Mouse (Mus musculus) heart, embryonic 10.5 days (tissue): ENCODE measurements around the gene Tmem123. TPM values are rescaled to one million over a fixed set of nuclear protein-coding genes. Genes with fewer than 3 reads are reported as not detected.
A peak's percentile ranks its signal among the peaks of the same experiment; 100 is the strongest.

Experiments used
- DNase-seq: peaks from one replicate; pipeline ENCODE4 v3.0.0-alpha.2; 2017; ENCODE audit warnings: low spot score
- H3K27ac ChIP-seq: fragments of 300-500 bp; sonication (generic); 2 replicates; pipeline ENCODE4 v1.5.1; 2016; ENCODE audit warnings: mild to moderate bottlenecking
- H3K27me3 ChIP-seq: fragments of 300-500 bp; sonication (generic); 2 replicates; pipeline ENCODE4 v1.6.1; 2016; ENCODE audit warnings: mild to moderate bottlenecking; ENCODE audit not compliant: poor library complexity, insufficient read depth, severe bottlenecking
- H3K36me3 ChIP-seq: fragments of 300-500 bp; sonication (generic); 2 replicates; pipeline ENCODE4 v1.6.1; 2016; ENCODE audit warnings: mild to moderate bottlenecking, moderate library complexity
- H3K4me1 ChIP-seq: fragments of 300-500 bp; sonication (generic); 2 replicates; pipeline ENCODE4 v1.6.1; 2016; ENCODE audit warnings: mild to moderate bottlenecking
- H3K4me3 ChIP-seq: fragments of 300-500 bp; sonication (generic); 2 replicates; pipeline ENCODE4 v1.5.1; 2016; ENCODE audit warnings: mild to moderate bottlenecking, moderate library complexity
- H3K9me3 ChIP-seq: fragments of 300-500 bp; sonication (generic); 2 replicates; pipeline ENCODE4 v1.6.1; 2016; ENCODE audit warnings: mild to moderate bottlenecking, moderate library complexity
- WGBS: fragments of 180-500 bp; shearing (Covaris S2); methylation state at CpG from one replicate; pipeline ENCODE4 v1.1.7; 2016; 5-methylcytosine and 5-hydroxymethylcytosine counted together
- polyA plus RNA-seq: library from polyadenylated mRNA; unstranded; fragments of >200 nt; fragmentation: Nextera tagmentation; extraction: Ambion mirVana; gene quantifications from 2 replicates; pipeline ENCODE4 v1.2.1, GENCODE M21; 2016

Gene Tmem123
- polyA plus RNA-seq, 1 experiment from 2014 or later, result 121 TPM

GRCm38 (mm10) chr9:7796129-7796864 is 32.5 kb downstream of the Tmem123 start:
- Histone ChIP-seq H3K9me3 (no peaks in the 10 kb centered on the region), H3K4me1 (no peaks in the 10 kb centered on the region), H3K27me3 (no peaks in the 10 kb centered on the region), H3K27ac (no peak overlapping the region), H3K4me3 (no peak overlapping the region), H3K36me3 (peaks cover 33% of the 10 kb centered on the region)
- DNase-seq, result peak; percentile 30
- WGBS, result 74% methylated on average over 6 of the region's 6 CpGs

GRCm38 (mm10) chr9:7797542-7797941 is 33.7 kb downstream of the Tmem123 start:
- DNase-seq, result peak; percentile 46
- 87% methylated on average over 2 of the region's 2 CpGs for WGBS
- no peaks in the 10 kb centered on the region for H3K9me3 ChIP-seq

GRCm38 (mm10) chr9:7798555-7798954 is 34.7 kb downstream of the Tmem123 start:
- Histone ChIP-seq H3K4me1 (no peaks in the 10 kb centered on the region), H3K27ac (no peak overlapping the region), H3K4me3 (no peak overlapping the region), H3K9me3 (no peaks in the 10 kb centered on the region), H3K36me3 (peaks cover 15% of the 10 kb centered on the region), H3K27me3 (no peaks in the 10 kb centered on the region)
- peak; percentile 66 for DNase-seq
- 89% methylated on average over 3 of the region's 3 CpGs for WGBS

More at GRCm38 (mm10) chr9:7797542-7797941, 33.7 kb downstream of the Tmem123 start:
- Histone ChIP-seq H3K4me3 (no peak overlapping the region), H3K27me3 (no peaks in the 10 kb centered on the region), H3K36me3 (peaks cover 20% of the 10 kb centered on the region), H3K4me1 (no peaks in the 10 kb centered on the region), H3K27ac (no peak overlapping the region)

- Histone ChIP-seq H3K27ac (no peak overlapping the region), H3K36me3 (no peaks in the 10 kb centered on the region), H3K4me3 (no peak overlapping the region), H3K9me3 (no peaks in the 10 kb centered on the region), H3K27me3 (no peaks in the 10 kb centered on the region), H3K4me1 (no peaks in the 10 kb centered on the region)
- peak; percentile 71 for DNase-seq
- WGBS, result 61% methylated on average over 5 of the region's 5 CpGs
These were observed 41.3 kb downstream of the Tmem123 start for GRCm38 (mm10) chr9:7805101-7805506.

GRCm38 (mm10) chr9:7822758-7823157 is 58.9 kb downstream of the Tmem123 start:
- Histone ChIP-seq H3K36me3 (peaks cover 40% of the 10 kb centered on the region), H3K9me3 (no peaks in the 10 kb centered on the region)
- WGBS, result 79% methylated on average over 3 of the region's 3 CpGs

GRCm38 (mm10) chr9:7824916-7825315 is 61.1 kb downstream of the Tmem123 start:
- peaks cover 22% of the 10 kb centered on the region for H3K36me3 ChIP-seq
- H3K4me3 ChIP-seq, result no peak overlapping the region
- WGBS, result 87% methylated on average over 5 of the region's 5 CpGs
- peaks cover 6% of the 10 kb centered on the region; the same call in 1 of the 2 replicates for H3K4me1 ChIP-seq
- no peaks in the 10 kb centered on the region for H3K27me3 ChIP-seq
- no peak for DNase-seq
- H3K27ac ChIP-seq, result no peak overlapping the region
- no peaks in the 10 kb centered on the region for H3K9me3 ChIP-seq

More at GRCm38 (mm10) chr9:7822758-7823157, 58.9 kb downstream of the Tmem123 start:
- Histone ChIP-seq H3K27ac (no peak overlapping the region), H3K27me3 (no peaks in the 10 kb centered on the region), H3K4me3 (no peak overlapping the region), H3K4me1 (no peaks in the 10 kb centered on the region)
- DNase-seq, result no peak

- H3K27ac ChIP-seq, result no peak overlapping the region
- H3K4me3 ChIP-seq, result no peak overlapping the region
- no peaks in the 10 kb centered on the region for H3K9me3 ChIP-seq
- DNase-seq, result no peak
- WGBS, result 93% methylated on average over 4 of the region's 4 CpGs
- H3K27me3 ChIP-seq, result no peaks in the 10 kb centered on the region
- peaks cover 18% of the 10 kb centered on the region; the same call in 1 of the 2 replicates for H3K4me1 ChIP-seq
- peaks cover 21% of the 10 kb centered on the region for H3K36me3 ChIP-seq
These were observed 64.9 kb downstream of the Tmem123 start for GRCm38 (mm10) chr9:7828706-7829105.

GRCm38 (mm10) chr9:7829531-7830528 is 66.0 kb downstream of the Tmem123 start:
- peaks cover 23% of the 10 kb centered on the region; the same call in 1 of the 2 replicates for H3K4me1 ChIP-seq
- DNase-seq, result peak; percentile 82
- H3K4me3 ChIP-seq, result peak overlapping the region; percentile 13; the same call in 1 of the 2 replicates
- peaks cover 25% of the 10 kb centered on the region for H3K36me3 ChIP-seq
- peak overlapping the region; percentile 62; the same call in 1 of the 2 replicates for H3K27ac ChIP-seq
- H3K9me3 ChIP-seq, result no peaks in the 10 kb centered on the region
- 42% methylated on average over 9 of the region's 9 CpGs for WGBS
- H3K27me3 ChIP-seq, result no peaks in the 10 kb centered on the region

- Histone ChIP-seq H3K4me1 (peaks cover 25% of the 10 kb centered on the region; the same call in 1 of the 2 replicates), H3K27me3 (no peaks in the 10 kb centered on the region), H3K36me3 (peaks cover 17% of the 10 kb centered on the region), H3K9me3 (no peaks in the 10 kb centered on the region), H3K4me3 (no peak overlapping the region), H3K27ac (no peak overlapping the region)
- WGBS, result 89% methylated on average over 6 of the region's 6 CpGs
- DNase-seq, result no peak
These were observed 69.6 kb downstream of the Tmem123 start for GRCm38 (mm10) chr9:7833421-7833820.

GRCm38 (mm10) chr9:7835302-7835701 is 71.5 kb downstream of the Tmem123 start:
- Histone ChIP-seq H3K4me3 (no peak overlapping the region), H3K9me3 (no peaks in the 10 kb centered on the region)

GRCm38 (mm10) chr9:7836331-7836730 is 72.5 kb downstream of the Tmem123 start:
- Histone ChIP-seq H3K9me3 (no peaks in the 10 kb centered on the region), H3K27me3 (no peaks in the 10 kb centered on the region), H3K36me3 (peaks cover 17% of the 10 kb centered on the region), H3K4me1 (peaks cover 13% of the 10 kb centered on the region; the same call in 1 of the 2 replicates), H3K4me3 (peak overlapping the region; percentile 69), H3K27ac (peak overlapping the region; percentile 97)
- peak; percentile 79 for DNase-seq
- under 1% methylated on average over 16 of the region's 16 CpGs for WGBS

More at GRCm38 (mm10) chr9:7835302-7835701, 71.5 kb downstream of the Tmem123 start:
- Histone ChIP-seq H3K36me3 (peaks cover 17% of the 10 kb centered on the region), H3K27me3 (no peaks in the 10 kb centered on the region), H3K27ac (no peak overlapping the region), H3K4me1 (peaks cover 15% of the 10 kb centered on the region; the same call in 1 of the 2 replicates)
- 84% methylated on average over 1 of the region's 1 CpGs for WGBS
- DNase-seq, result no peak

- Histone ChIP-seq H3K27ac (peak within 1 kb of the TSS; percentile 97), H3K4me1 (peaks cover 13% of the 10 kb centered on the region; the same call in 1 of the 2 replicates), H3K4me3 (peak within 1 kb of the TSS; percentile 69), H3K36me3 (peaks cover 15% of the 10 kb centered on the region), H3K9me3 (no peaks in the 10 kb centered on the region), H3K27me3 (no peaks in the 10 kb centered on the region)
- DNase-seq, result peak; percentile 99
- under 1% methylated on average over 68 of the region's 68 CpGs for WGBS
These were observed 73.3 kb downstream of the Tmem123 start, which contains the start of gene Birc2 for GRCm38 (mm10) chr9:7836905-7837805. Gene Birc2, minus strand, starts transcription at chr9:7837064.
